Mouse (Mus musculus) heart, embryonic 14.5 days (tissue): ENCODE results near the gene Plppr1. TPM values are rescaled to one million over a fixed set of nuclear protein-coding genes. Genes with fewer than 3 reads are reported as not detected.

ENCODE experiments used
- ATAC-seq: fragments of 200-750 bp; cut with Nextera tagmentation; 2 replicates; pipeline ENCODE4 v1.8.0; 2017; ENCODE audit warnings: low read depth, moderate TSS enrichment; ENCODE audit not compliant: insufficient number of reproducible peaks, insufficient read depth, low FRiP score
- H3K27ac ChIP-seq, 2 experiments: fragments of 200-500 bp in 1 of 2; fragments of 300-500 bp in 1 of 2; sonication (generic) in 1 of 2; replicated peaks in 1 of 2; 2 replicates each; pipeline ENCODE4 v1.5.1; 2012 to 2014; ENCODE audit warnings: low read depth in 2 of 2, low read length in 2 of 2, control low read depth in 1 of 2, mild to moderate bottlenecking in 1 of 2, mixed read lengths in 1 of 2; ENCODE audit not compliant: control insufficient read depth in 1 of 2, insufficient read depth in 1 of 2
- H3K27me3 ChIP-seq: fragments of 300-500 bp; sonication (generic); 2 replicates; pipeline ENCODE4 v1.6.1; 2014; ENCODE audit warnings: mild to moderate bottlenecking, low read length, control low read depth; ENCODE audit not compliant: control insufficient read depth, insufficient read depth
- H3K36me3 ChIP-seq: fragments of 300-500 bp; sonication (generic); 2 replicates; pipeline ENCODE4 v1.6.1; 2014; ENCODE audit warnings: mild to moderate bottlenecking, control low read depth, low read length, mixed read lengths; ENCODE audit not compliant: control insufficient read depth, insufficient read depth
- H3K4me1 ChIP-seq, 2 experiments: fragments of 200-500 bp in 1 of 2; fragments of 300-500 bp in 1 of 2; sonication (generic) in 1 of 2; 2 replicates each; pipeline ENCODE4 v1.6.1; 2012 to 2014; ENCODE audit warnings: low read length in 2 of 2, control low read depth in 1 of 2, mixed read lengths in 1 of 2; ENCODE audit not compliant: control insufficient read depth in 2 of 2, insufficient read depth in 2 of 2
- H3K4me2 ChIP-seq: fragments of 300-500 bp; sonication (generic); 2 replicates; pipeline ENCODE4 v1.6.1; 2014; ENCODE audit warnings: mild to moderate bottlenecking, low read length
- H3K4me3 ChIP-seq, 2 experiments: fragments of 200-500 bp in 1 of 2; fragments of 300-500 bp in 1 of 2; sonication (generic) in 1 of 2; 2 replicates each; pipeline ENCODE4 v1.5.1; 2012 to 2014; ENCODE audit warnings: low read length in 2 of 2, mild to moderate bottlenecking in 2 of 2, control low read depth in 1 of 2, low read depth in 1 of 2, moderate library complexity in 1 of 2; ENCODE audit not compliant: control insufficient read depth in 1 of 2, insufficient read depth in 1 of 2
- H3K9ac ChIP-seq: fragments of 300-500 bp; sonication (generic); 2 replicates; pipeline ENCODE4 v1.6.1; 2014; ENCODE audit warnings: mild to moderate bottlenecking, low read length
- H3K9me3 ChIP-seq: fragments of 300-500 bp; sonication (generic); 2 replicates; pipeline ENCODE4 v1.6.1; 2016; ENCODE audit warnings: low read length, control low read depth; ENCODE audit not compliant: control insufficient read depth
- WGBS: fragments of 180-500 bp; shearing (Covaris S2); extraction: QIAGEN DNeasy Blood & Tissue Kit; methylation state at CpG from one replicate; pipeline ENCODE4 v1.1.7; 2014; 5-methylcytosine and 5-hydroxymethylcytosine counted together
- polyA plus RNA-seq: library from polyadenylated mRNA; unstranded; fragments of >200 nt; fragmentation: Nextera tagmentation; extraction: Ambion mirVana; gene quantifications from 2 replicates; pipeline ENCODE4 v1.2.1, GENCODE M21; 2014

Plppr1 gene
- polyA plus RNA-seq, 1 experiment from 2014 or later = 4.8 TPM

DNA sequence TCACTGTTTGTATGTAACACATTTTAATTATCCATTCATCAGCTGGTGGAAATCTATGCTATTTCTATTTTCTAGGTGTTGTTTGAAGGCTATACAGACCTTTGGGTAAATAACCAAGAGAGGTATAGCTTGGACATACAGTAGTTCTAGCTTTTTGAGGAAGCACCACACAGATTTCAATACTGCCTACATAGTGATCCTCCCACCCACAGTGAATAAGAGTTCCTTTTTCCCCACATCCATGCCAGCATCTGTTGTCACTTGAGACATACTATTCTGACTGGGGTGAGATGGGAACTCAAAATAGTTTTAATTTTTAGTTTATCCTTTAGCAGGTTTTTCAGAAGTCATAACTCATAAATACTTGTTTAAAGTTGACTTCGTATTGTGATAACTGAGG is 151.4 kb downstream of the Plppr1 start:
- no peak overlapping the region for H3K4me3 ChIP-seq

DNA sequence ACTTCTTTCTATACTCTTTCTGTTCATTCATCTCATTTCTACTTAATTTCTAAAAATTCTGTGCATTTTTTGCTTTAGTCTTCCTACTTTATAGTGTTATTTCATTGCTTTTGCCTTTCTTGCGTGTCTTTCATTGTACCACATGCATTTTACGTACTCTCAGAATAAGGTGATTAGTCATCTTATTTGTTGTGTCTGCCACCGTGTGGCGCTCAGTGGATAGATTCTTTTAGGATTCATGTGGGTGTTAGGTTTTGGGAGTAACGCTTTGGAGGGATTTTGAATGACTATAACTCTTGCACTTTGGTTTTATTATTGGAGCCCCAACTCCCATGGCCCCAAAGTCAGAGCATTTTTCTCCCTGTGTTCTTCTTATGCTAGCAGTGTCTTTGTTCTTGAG is 152.5 kb downstream of the Plppr1 start:
- Histone ChIP-seq H3K4me1 (no peaks in the 10 kb centered on the region), H3K9me3 (no peaks in the 10 kb centered on the region), H3K4me2 (no peak overlapping the region), H3K4me3 (no peak overlapping the region), H3K27me3 (no peaks in the 10 kb centered on the region), H3K9ac (no peak overlapping the region), H3K36me3 (no peaks in the 10 kb centered on the region), H3K27ac (no peak overlapping the region)
- no peak for ATAC-seq
- 62% methylated on average over 5 of the region's 5 CpGs for WGBS

More for the DNA sequence above, 151.4 kb downstream of the Plppr1 start:
- no peak overlapping the region for H3K4me2 ChIP-seq
- H3K9ac ChIP-seq = no peak overlapping the region
- H3K27ac ChIP-seq = no peak overlapping the region
- 90% methylated on average over 1 of the region's 1 CpGs for WGBS
- H3K27me3 ChIP-seq = no peaks in the 10 kb centered on the region
- H3K9me3 ChIP-seq = no peaks in the 10 kb centered on the region
- no peak for ATAC-seq
- H3K36me3 ChIP-seq = no peaks in the 10 kb centered on the region
- no peaks in the 10 kb centered on the region for H3K4me1 ChIP-seq

DNA sequence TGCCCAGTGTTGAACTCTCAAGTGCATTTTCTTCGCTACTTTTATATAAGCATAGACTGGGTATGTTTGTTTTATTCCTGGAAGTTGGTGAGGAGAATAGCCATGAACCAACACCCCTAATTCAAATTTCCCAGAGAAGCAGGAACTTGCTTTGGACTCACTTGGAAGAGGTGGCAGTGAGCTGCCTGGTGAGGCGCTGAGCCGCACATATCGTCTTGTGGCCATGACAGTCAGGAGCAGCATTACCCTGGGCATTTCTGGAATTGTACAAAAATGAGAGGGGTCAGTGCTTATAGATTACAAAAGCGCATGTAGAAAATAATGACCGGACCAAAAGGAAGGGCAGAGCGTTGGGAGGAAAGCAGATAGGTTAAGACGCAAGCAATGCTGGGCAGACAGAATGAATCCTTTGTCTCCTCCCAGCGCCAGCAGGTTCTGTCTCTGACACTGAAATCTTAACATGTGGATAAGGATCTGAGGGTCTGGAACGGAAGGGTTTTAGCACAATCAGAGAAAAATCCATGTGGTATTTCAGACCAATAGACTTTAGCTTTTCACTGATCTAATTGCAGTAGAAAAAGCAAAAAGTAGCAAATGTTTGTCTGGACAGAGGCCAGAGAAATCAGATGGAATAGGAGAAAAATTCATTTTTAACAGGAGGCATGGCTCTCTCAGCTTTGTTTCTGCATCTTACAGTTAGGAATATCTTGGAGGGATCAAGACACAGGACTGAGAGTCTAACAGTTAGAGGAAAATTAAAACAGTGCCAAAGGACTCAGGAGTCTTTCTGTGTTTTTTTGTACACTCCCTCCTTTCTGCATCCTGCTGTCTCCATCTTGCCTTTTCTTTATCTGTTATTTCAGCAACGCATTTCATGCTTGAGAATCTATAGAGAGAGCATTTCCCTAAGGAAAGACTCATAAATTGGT is 153.8 kb downstream of the Plppr1 start:
- Histone ChIP-seq H3K4me2 (no peak overlapping the region), H3K9me3 (no peaks in the 10 kb centered on the region), H3K4me3 (no peak overlapping the region), H3K36me3 (no peaks in the 10 kb centered on the region), H3K9ac (no peak overlapping the region), H3K27ac (no peak overlapping the region), H3K4me1 (no peaks in the 10 kb centered on the region), H3K27me3 (no peaks in the 10 kb centered on the region)
- ATAC-seq = no peak
- 64% methylated on average over 11 of the region's 11 CpGs for WGBS

DNA sequence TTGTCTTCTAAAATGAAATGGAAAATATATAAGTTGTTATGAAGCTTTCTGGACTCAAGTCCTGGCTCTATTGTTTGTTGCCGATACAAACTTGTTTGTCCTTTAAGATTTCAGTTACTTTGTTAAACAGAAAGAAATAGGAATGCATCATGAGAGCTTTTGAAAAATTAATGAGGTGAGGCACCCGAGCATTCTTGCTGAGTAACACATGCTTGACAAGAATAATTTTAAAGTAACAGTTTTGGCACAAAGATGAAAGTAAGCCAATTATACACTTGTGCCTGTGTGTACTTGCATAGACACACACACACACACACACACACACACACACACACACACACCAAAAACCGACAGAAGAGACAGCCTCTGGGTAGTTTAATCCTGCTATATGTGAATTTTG is 155.3 kb downstream of the Plppr1 start:
- Histone ChIP-seq H3K27ac (no peak overlapping the region), H3K27me3 (no peaks in the 10 kb centered on the region), H3K36me3 (no peaks in the 10 kb centered on the region), H3K4me1 (no peaks in the 10 kb centered on the region), H3K4me3 (no peak overlapping the region), H3K4me2 (no peak overlapping the region), H3K9me3 (no peaks in the 10 kb centered on the region), H3K9ac (no peak overlapping the region)
- WGBS = 66% methylated on average over 3 of the region's 3 CpGs
- no peak for ATAC-seq

DNA sequence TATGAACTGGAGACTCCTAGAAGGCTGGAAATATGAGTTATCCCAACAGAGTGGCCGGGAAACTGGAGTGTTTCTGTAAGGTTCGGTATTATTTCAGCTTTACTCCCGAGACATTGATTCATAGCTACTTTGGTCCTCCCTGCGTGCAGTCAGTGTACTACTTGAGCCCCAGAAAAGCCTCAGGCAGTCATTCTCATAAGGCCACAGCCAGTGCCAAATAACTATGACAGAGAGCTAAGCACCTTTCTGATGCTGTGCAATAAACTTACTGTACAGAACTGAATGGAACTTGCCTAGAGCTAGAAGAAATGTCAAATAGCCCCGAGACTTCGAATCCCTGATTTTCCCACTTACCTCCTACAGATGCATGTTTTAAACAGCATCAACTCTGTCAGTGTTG is 164.4 kb downstream of the Plppr1 start:
- H3K9me3 ChIP-seq = no peaks in the 10 kb centered on the region
- H3K4me1 ChIP-seq = no peaks in the 10 kb centered on the region
- no peaks in the 10 kb centered on the region for H3K36me3 ChIP-seq
- H3K9ac ChIP-seq = no peak overlapping the region
- H3K27ac ChIP-seq = no peak overlapping the region
- ATAC-seq = no peak
- no peak overlapping the region for H3K4me3 ChIP-seq
- H3K4me2 ChIP-seq = no peak overlapping the region
- no peaks in the 10 kb centered on the region for H3K27me3 ChIP-seq
- whole genome bisulfite sequencing = 81% methylated on average over 6 of the region's 6 CpGs

DNA sequence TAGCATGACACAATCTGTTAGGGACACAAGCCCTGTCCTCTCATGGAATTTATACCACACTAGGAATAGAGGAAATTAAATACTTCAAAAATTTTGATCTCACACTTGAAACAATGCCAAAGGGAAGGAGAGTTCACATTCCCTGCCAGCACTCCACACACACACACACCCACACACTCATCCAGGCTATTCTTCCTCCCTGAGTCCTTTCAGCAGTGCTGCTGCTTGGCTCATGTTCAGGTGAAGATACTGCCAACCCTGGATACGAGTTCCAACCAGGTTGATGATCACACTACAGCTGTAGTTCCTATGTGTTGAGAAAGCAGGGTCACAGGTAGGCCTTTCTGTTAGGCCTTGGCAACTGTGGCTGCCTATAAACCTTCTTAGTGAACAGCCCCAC is 165.9 kb downstream of the Plppr1 start:
- Histone ChIP-seq H3K4me1 (no peaks in the 10 kb centered on the region), H3K4me2 (no peak overlapping the region), H3K27me3 (no peaks in the 10 kb centered on the region), H3K36me3 (no peaks in the 10 kb centered on the region), H3K9me3 (no peaks in the 10 kb centered on the region), H3K27ac (no peak overlapping the region), H3K9ac (no peak overlapping the region), H3K4me3 (no peak overlapping the region)
- WGBS = 33% methylated on average over 1 of the region's 1 CpGs
- no peak for ATAC-seq

DNA sequence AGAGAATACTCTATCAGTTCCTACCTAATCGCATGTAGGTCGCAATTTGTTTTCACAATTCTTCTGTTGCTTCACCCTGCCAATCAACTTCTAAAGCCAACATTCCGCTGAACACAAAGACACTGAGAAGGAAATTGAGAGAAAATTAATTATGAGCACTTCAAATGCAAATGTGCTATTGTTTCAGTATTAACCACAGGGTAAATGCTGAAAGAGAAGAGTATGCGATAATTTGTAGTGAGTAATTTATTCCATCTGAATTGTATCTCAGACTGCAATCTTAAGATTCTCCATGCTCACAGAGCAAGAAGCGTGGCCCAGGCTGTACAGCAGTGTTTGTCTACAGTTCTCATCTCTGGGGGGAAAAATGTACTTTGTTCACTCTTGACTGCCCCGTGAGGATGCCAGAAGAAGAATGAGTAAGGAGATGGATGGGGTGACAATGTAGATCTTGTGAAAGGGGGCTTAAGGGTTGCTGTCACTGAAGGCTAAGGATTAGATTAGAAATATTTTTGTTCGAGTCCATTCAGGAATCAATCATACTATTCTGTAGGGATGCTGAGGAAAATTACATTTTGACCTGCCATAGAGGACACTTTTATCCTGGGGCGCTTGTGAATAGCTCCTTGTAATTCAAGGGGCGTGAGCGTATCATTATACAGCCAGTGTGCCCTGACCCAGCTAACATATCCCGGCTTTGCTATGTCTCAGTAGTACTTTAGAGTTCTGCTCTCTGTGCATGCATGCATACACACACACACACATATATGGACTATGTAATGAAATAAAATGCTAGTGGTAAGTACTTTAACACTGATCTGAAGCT is 173.3 kb downstream of the Plppr1 start:
- Histone ChIP-seq H3K9me3 (no peaks in the 10 kb centered on the region), H3K9ac (no peak overlapping the region), H3K4me3 (no peak overlapping the region), H3K4me2 (no peak overlapping the region), H3K4me1 (no peaks in the 10 kb centered on the region), H3K27me3 (no peaks in the 10 kb centered on the region), H3K27ac (no peak overlapping the region), H3K36me3 (no peaks in the 10 kb centered on the region)
- no peak for ATAC-seq
- WGBS = 82% methylated on average over 11 of the region's 11 CpGs
